Mouse (Mus musculus) heart, adult 2 months (tissue): Measurements from ENCODE around the gene Cdh5. TPM values are rescaled to one million over a fixed set of nuclear protein-coding genes. Genes with fewer than 3 reads are reported as not detected.
A peak's percentile ranks its signal among the peaks of the same experiment; 100 is the strongest.

Experiments
- DNase-seq, 2 experiments: peaks; one replicate each; pipeline ENCODE4 v3.0.0; 2021
- H3K27ac ChIP-seq: fragments of 200-600 bp; 2 replicates; pipeline ENCODE4 v1.8.1; 2022
- H3K27me3 ChIP-seq: fragments of 200-500 bp; 2 replicates; pipeline ENCODE4 v1.6.1; 2012; ENCODE audit warnings: mild to moderate bottlenecking, low read length, inconsistent platforms, mixed read lengths; ENCODE audit not compliant: control insufficient read depth, insufficient read depth
- H3K36me3 ChIP-seq: fragments of 200-500 bp; 2 replicates; pipeline ENCODE4 v1.6.1; 2012; ENCODE audit warnings: low read length, inconsistent platforms; ENCODE audit not compliant: control insufficient read depth, insufficient read depth
- H3K4me1 ChIP-seq: fragments of 200-500 bp; 2 replicates; pipeline ENCODE4 v1.6.1; 2011; ENCODE audit warnings: low read length; ENCODE audit not compliant: control insufficient read depth, insufficient read depth
- H3K4me3 ChIP-seq: fragments of 200-600 bp; 2 replicates; pipeline ENCODE4 v1.8.1; 2022
- H3K79me2 ChIP-seq: fragments of 200-500 bp; replicated peaks from 2 replicates; pipeline ENCODE4 v1.6.1; 2012; ENCODE audit warnings: mild to moderate bottlenecking, inconsistent platforms, low read length, moderate library complexity, mixed read lengths; ENCODE audit not compliant: control insufficient read depth, insufficient read depth
- H3K9ac ChIP-seq: fragments of 200-500 bp; 2 replicates; pipeline ENCODE4 v1.6.1; 2012; ENCODE audit warnings: low read depth, mild to moderate bottlenecking, control low read depth, inconsistent platforms, low read length, mixed read lengths
- CTCF ChIP-seq: fragments of 200-600 bp; IDR thresholded peaks from 2 replicates; pipeline ENCODE4 v1.8.1; 2022; ENCODE audit warnings: antibody characterized with exemption, mild to moderate bottlenecking, moderate library complexity
- EP300 ChIP-seq: fragments of 200-500 bp; IDR thresholded peaks from 2 replicates; pipeline ENCODE4 v1.6.1; 2011; ENCODE audit warnings: low read depth, low read length, control low read depth; ENCODE audit not compliant: insufficient read depth
- POLR2A ChIP-seq: fragments of 200-500 bp; IDR thresholded peaks from 2 replicates; pipeline ENCODE4 v1.6.1; 2011; ENCODE audit warnings: mild to moderate bottlenecking, low read depth, low read length, control low read depth; ENCODE audit not compliant: insufficient read depth
- WGBS: fragments of 180-500 bp; shearing (Covaris S2); methylation state at CpG from one replicate; pipeline ENCODE4 v1.1.7; 2018; 5-methylcytosine and 5-hydroxymethylcytosine counted together
- intact Hi-C: fragments of 180-260 bp; cut with DNase I; formaldehyde crosslinking; loops from one replicate; pipeline ENCODE4 v1.15.1; 2025
- long read RNA-seq: library from polyadenylated mRNA; stranded (forward); transcript quantifications from one replicate; pipeline ENCODE4 v2.0.0, GENCODE M21; 2021
- polyA plus RNA-seq: library from polyadenylated mRNA; depleted of rRNA; stranded (reverse); fragments of >200 nt; gene quantifications from 2 replicates; pipeline ENCODE4 v1.2.3, GENCODE M21; 2012; rRNA removed
- total RNA-seq, 2 experiments: library from RNA; stranded (reverse); gene quantifications; 2 replicates each; pipeline ENCODE4 v1.2.3; 2021

The Cdh5 gene
- total RNA-seq, result 100 to 1,000 TPM; 112 to 115 TPM
- polyA plus RNA-seq, result 113 and 128 TPM in 2 replicates
- long read RNA-seq, transcript Cdh5-201 (12 exons, 3,995 nt), result major isoform, 15 of 21 reads
- long read RNA-seq, partial matches to known transcripts, result 6 of 21 reads
- long read RNA-seq, other reads (novel, unspliced or antisense), result 0 of 21 reads

- Histone ChIP-seq H3K4me1 (peaks cover 18% of the 10 kb centered on the region), H3K4me3 (peak within 1 kb of the TSS; percentile 55), H3K9ac (peak within 1 kb of the TSS; percentile 76), H3K79me2 (peaks cover 1% of the 10 kb centered on the region; the same call in 1 of the 2 replicates), H3K27ac (peak within 1 kb of the TSS; percentile 93), H3K27me3 (no peaks in the 10 kb centered on the region), H3K36me3 (peaks cover 2% of the 10 kb centered on the region)
- WGBS, result 33% methylated on average over 8 of the region's 8 CpGs
- peak; percentile 76 to 86 for DNase-seq
- intact Hi-C loops, result loop anchor here (2.0 to 10.0 kb wide), 3 partner anchors 13 to 463 kb away; partner anchors contain the start of gene Cmtm3
- TF ChIP-seq EP300, result peak; percentile 91
- TF ChIP-seq CTCF, result no peak
- TF ChIP-seq POLR2A, result peak; percentile 97
Measured at GRCm38 (mm10) chr8:104101415-104101814, at the start of gene Cdh5. TSS of gene Cdh5 (plus strand) at chr8:104101625.

- H3K79me2 ChIP-seq, result no peaks in the 10 kb centered on the region
- H3K27ac ChIP-seq, result no peak overlapping the region
- no peaks in the 10 kb centered on the region for H3K4me1 ChIP-seq
- WGBS, result 66% methylated on average over 5 of the region's 5 CpGs
- no peaks in the 10 kb centered on the region for H3K27me3 ChIP-seq
- intact Hi-C loops, result no loop called here
- H3K36me3 ChIP-seq, result no peaks in the 10 kb centered on the region
- no peak overlapping the region for H3K9ac ChIP-seq
- TF ChIP-seq POLR2A (no peak), CTCF (no peak)
- no peak overlapping the region for H3K4me3 ChIP-seq
- DNase-seq, result no peak
Measured at GRCm38 (mm10) chr8:104059922-104060321, 41.5 kb upstream of the Cdh5 start.

GRCm38 (mm10) chr8:104060446-104060845, 41.0 kb upstream of the Cdh5 start:
- intact Hi-C loops, result no loop called here
- Histone ChIP-seq H3K4me3 (no peak overlapping the region), H3K27me3 (no peaks in the 10 kb centered on the region), H3K36me3 (no peaks in the 10 kb centered on the region), H3K9ac (no peak overlapping the region), H3K4me1 (peaks cover 2% of the 10 kb centered on the region; the same call in 1 of the 2 replicates), H3K79me2 (no peaks in the 10 kb centered on the region), H3K27ac (no peak overlapping the region)
- peak in 1 of 2 experiments; percentile 2 for DNase-seq
- no peak for TF ChIP-seq POLR2A
- WGBS, result 82% methylated on average over 7 of the region's 7 CpGs

GRCm38 (mm10) chr8:104061048-104061988, 40.1 kb upstream of the Cdh5 start:
- Histone ChIP-seq H3K27ac (no peak overlapping the region), H3K79me2 (no peaks in the 10 kb centered on the region), H3K4me1 (peaks cover 2% of the 10 kb centered on the region; the same call in 1 of the 2 replicates), H3K36me3 (no peaks in the 10 kb centered on the region), H3K9ac (no peak overlapping the region), H3K4me3 (no peak overlapping the region), H3K27me3 (no peaks in the 10 kb centered on the region)
- WGBS, result 71% methylated on average over 6 of the region's 6 CpGs
- TF ChIP-seq EP300, result no peak
- no peak for TF ChIP-seq CTCF
- TF ChIP-seq POLR2A, result no peak
- intact Hi-C loops, result no loop called here
- DNase-seq, result peak in 1 of 2 experiments; percentile 15

- TF ChIP-seq POLR2A (no peak), CTCF (no peak), EP300 (no peak)
- no peak overlapping the region for H3K4me3 ChIP-seq
- no peak overlapping the region for H3K27ac ChIP-seq
- peak in 1 of 2 experiments; percentile 9 for DNase-seq
- WGBS, result 74% methylated on average over 15 of the region's 15 CpGs
- no peak overlapping the region for H3K9ac ChIP-seq
- H3K27me3 ChIP-seq, result no peaks in the 10 kb centered on the region
- intact Hi-C loops, result no loop called here
- H3K79me2 ChIP-seq, result no peaks in the 10 kb centered on the region
- H3K4me1 ChIP-seq, result peaks cover 2% of the 10 kb centered on the region; the same call in 1 of the 2 replicates
- no peaks in the 10 kb centered on the region for H3K36me3 ChIP-seq
Measured at GRCm38 (mm10) chr8:104061989-104062820, 39.2 kb upstream of the Cdh5 start.
